Mouse (Mus musculus) liver, adult 2 months (tissue): Measurements from ENCODE around the gene Gap43.

ENCODE experiments used
- CTCF ChIP-seq: fragments of 200-500 bp; IDR thresholded peaks from 2 replicates; pipeline ENCODE4 v1.5.1; 2011; ENCODE audit warnings: low read depth, low read length, control low read depth
- POLR2A ChIP-seq: fragments of 200-500 bp; IDR thresholded peaks from 2 replicates; pipeline ENCODE4 v1.6.1; 2011; ENCODE audit warnings: low read length, control low read depth; ENCODE audit not compliant: insufficient read depth; ENCODE audit errors: extremely low read depth

- TF ChIP-seq CTCF, result peak; percentile 32
- no peak for TF ChIP-seq POLR2A
Measured at GRCm38 (mm10) chr16:42231306-42231705, 109.1 kb downstream of the Gap43 start.
